Mouse (Mus musculus): ENCODE measurements around the gene Tbc1d22a.

DNA sequence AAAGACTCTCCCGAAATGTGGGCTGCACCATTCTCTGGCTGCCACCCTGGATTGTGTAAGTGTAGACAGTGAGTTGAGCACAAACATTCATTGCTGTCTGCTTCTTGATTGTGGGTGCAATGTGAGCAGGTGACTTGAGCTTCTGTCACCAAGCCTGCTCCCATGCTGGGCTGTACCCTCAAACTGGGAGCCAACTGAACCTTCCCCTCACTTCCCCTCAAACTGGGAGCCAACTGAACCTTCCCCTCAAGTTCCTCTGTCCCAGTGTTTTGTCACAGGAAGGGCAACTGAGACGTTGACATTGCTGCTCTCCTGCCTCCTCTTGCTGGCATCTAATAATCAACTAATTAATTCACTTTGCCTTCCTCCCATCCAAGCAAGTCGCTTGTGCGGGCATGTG, 52.7 kb downstream of the Tbc1d22a start:
- TF ChIP-seq CTCF (IDR thresholded peaks at IDR 0.05; ENCODE audit: borderline replicate concordance, control insufficient read depth, extremely low read depth, insufficient read depth, low read length, poor library complexity) (no peak), POLR2A (IDR thresholded peaks at IDR 0.05; ENCODE audit: control insufficient read depth, extremely low read depth, insufficient read depth, low read length, poor library complexity) (no peak)

Data from thymus, adult 2 months (tissue).